Mouse (Mus musculus): Measurements from ENCODE around the gene Pnpla7.

Gene Pnpla7

DNA sequence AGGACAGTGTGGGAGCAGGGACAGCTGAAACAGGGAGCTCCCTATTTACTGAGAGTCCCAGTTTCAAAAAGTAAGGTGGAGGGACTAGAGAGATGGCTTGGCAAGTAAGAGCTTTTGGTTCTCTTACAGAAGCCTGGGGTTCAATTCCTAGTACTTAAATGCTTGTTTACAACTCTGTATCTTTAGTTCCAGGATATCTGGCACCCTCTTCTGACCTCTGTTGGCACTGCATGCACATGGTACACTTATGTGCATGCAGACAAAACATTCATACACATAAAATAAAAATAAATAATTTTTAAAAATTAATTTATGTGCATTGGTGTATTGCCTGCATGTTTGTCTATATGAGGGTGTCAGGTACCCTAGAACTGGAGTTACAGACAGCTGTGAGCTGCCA, 32.4 kb downstream of the Pnpla7 start:
- Histone ChIP-seq H3K27me3 (ENCODE audit: insufficient read depth, low read length) (no peaks in the 10 kb centered on the region), H3K4me3 (replicated peaks; ENCODE audit: low read length) (no peak overlapping the region), H3K4me1 (replicated peaks; ENCODE audit: low read depth, low read length) (no peaks in the 10 kb centered on the region), H3K36me3 (ENCODE audit: insufficient read depth, low read length) (no peaks in the 10 kb centered on the region; the same call in 1 of the 2 replicates), H3K9me3 (ENCODE audit: low read length) (no peaks in the 10 kb centered on the region)
- no peak for TF ChIP-seq NANOG (IDR thresholded peaks at IDR 0.05; ENCODE audit: borderline replicate concordance, low read length)
- peak; percentile 39 for TF ChIP-seq CTCF (conservative IDR thresholded peaks at IDR 0.05; ENCODE audit: low read length)
- TF ChIP-seq POU5F1 (IDR thresholded peaks at IDR 0.05; ENCODE audit: borderline replicate concordance, low read length) = no peak

- Histone ChIP-seq H3K9me3 (ENCODE audit: low read length) (no peaks in the 10 kb centered on the region), H3K27me3 (ENCODE audit: insufficient read depth, low read length) (no peaks in the 10 kb centered on the region), H3K4me1 (replicated peaks; ENCODE audit: low read depth, low read length) (peaks cover 33% of the 10 kb centered on the region), H3K36me3 (ENCODE audit: insufficient read depth, low read length) (peaks cover 8% of the 10 kb centered on the region), H3K4me3 (replicated peaks; ENCODE audit: low read length) (no peak overlapping the region)
- TF ChIP-seq CTCF (conservative IDR thresholded peaks at IDR 0.05; ENCODE audit: low read length) (peak; percentile 25), NANOG (IDR thresholded peaks at IDR 0.05; ENCODE audit: borderline replicate concordance, low read length) (no peak)
Measured at GRCm38 (mm10) chr2:25022678-25023077, 46.8 kb downstream of the Pnpla7 start.

DNA sequence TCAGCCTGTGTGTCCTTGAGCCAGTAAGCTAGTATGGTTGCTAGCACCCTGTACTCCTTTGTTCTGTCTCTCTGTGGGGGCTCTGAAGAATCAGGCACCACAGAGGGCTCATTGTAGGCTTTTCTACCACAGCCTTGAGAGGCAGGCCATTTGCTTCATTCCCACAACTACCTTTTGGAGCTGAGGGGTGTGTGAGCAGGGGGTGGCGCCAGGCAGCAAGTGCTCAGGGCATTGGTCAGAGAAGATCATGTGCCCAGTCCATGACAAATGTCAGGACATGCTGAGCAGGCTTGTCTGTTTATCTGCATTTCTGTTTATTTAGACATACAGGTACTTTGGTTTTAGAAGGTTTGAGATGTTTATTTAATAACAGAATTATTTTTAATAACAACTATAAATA, 49.3 kb downstream of the Pnpla7 start:
- H3K9me3 ChIP-seq (ENCODE audit: low read length) = no peaks in the 10 kb centered on the region
- no peak overlapping the region for H3K4me3 ChIP-seq (replicated peaks; ENCODE audit: low read length)
- TF ChIP-seq NANOG (IDR thresholded peaks at IDR 0.05; ENCODE audit: borderline replicate concordance, low read length) = 0 out of 2 replicates have a peak, but pooled peaks have one; percentile 16
- TF ChIP-seq CTCF (conservative IDR thresholded peaks at IDR 0.05; ENCODE audit: low read length) = no peak
- TF ChIP-seq POU5F1 (IDR thresholded peaks at IDR 0.05; ENCODE audit: borderline replicate concordance, low read length) = no peak
- peaks cover 33% of the 10 kb centered on the region for H3K4me1 ChIP-seq (replicated peaks; ENCODE audit: low read depth, low read length)
- H3K27me3 ChIP-seq (ENCODE audit: insufficient read depth, low read length) = no peaks in the 10 kb centered on the region
- H3K36me3 ChIP-seq (ENCODE audit: insufficient read depth, low read length) = 0 out of 2 replicates have a peak, but pooled peaks cover 5% of the 10 kb centered on the region

- no peak for TF ChIP-seq CTCF (conservative IDR thresholded peaks at IDR 0.05; ENCODE audit: low read length)
- Histone ChIP-seq H3K36me3 (ENCODE audit: insufficient read depth, low read length) (peaks cover 3% of the 10 kb centered on the region; the same call in 1 of the 2 replicates), H3K9me3 (ENCODE audit: low read length) (no peaks in the 10 kb centered on the region), H3K4me1 (replicated peaks; ENCODE audit: low read depth, low read length) (peaks cover 3% of the 10 kb centered on the region; the same call in 1 of the 2 replicates), H3K27me3 (ENCODE audit: insufficient read depth, low read length) (no peaks in the 10 kb centered on the region), H3K4me3 (replicated peaks; ENCODE audit: low read length) (no peak overlapping the region)
Measured at GRCm38 (mm10) chr2:25034994-25035393, 59.2 kb downstream of the Pnpla7 start.

DNA sequence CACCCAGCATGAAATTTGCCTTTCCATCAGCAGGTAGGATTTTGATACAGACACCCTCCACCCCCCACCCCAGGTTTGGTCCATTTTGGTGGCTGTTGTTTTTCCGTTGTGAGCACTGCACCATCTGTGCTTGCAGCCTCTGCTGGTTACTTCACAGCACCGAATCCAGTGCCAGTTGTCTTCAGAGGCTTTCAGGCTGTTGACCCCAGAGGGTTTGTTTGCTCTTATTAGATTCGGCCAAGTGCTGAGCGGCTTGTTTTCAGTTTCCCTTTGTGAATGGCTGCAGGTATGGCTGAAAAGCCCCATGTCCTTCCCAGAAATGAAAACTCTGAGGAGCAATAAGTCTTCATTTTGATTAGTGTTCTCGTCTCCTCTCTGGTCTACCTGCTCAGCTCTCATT, 64.3 kb downstream of the Pnpla7 start:
- TF ChIP-seq CTCF (conservative IDR thresholded peaks at IDR 0.05; ENCODE audit: low read length) = no peak
- no peak for TF ChIP-seq POU5F1 (IDR thresholded peaks at IDR 0.05; ENCODE audit: borderline replicate concordance, low read length)
- no peak for TF ChIP-seq NANOG (IDR thresholded peaks at IDR 0.05; ENCODE audit: borderline replicate concordance, low read length)
- H3K4me1 ChIP-seq (replicated peaks; ENCODE audit: low read depth, low read length) = peaks cover 3% of the 10 kb centered on the region; the same call in 1 of the 2 replicates
- H3K27me3 ChIP-seq (ENCODE audit: insufficient read depth, low read length) = no peaks in the 10 kb centered on the region
- H3K36me3 ChIP-seq (ENCODE audit: insufficient read depth, low read length) = peaks cover 14% of the 10 kb centered on the region
- H3K4me3 ChIP-seq (replicated peaks; ENCODE audit: low read length) = no peak overlapping the region
- H3K9me3 ChIP-seq (ENCODE audit: low read length) = no peaks in the 10 kb centered on the region

GRCm38 (mm10) chr2:25050921-25051320, 75.1 kb downstream of the Pnpla7 start:
- peaks cover 21% of the 10 kb centered on the region; the same call in 1 of the 2 replicates for H3K36me3 ChIP-seq (ENCODE audit: insufficient read depth, low read length)
- H3K27me3 ChIP-seq (ENCODE audit: insufficient read depth, low read length) = peaks cover 23% of the 10 kb centered on the region
- TF ChIP-seq NANOG (IDR thresholded peaks at IDR 0.05; ENCODE audit: borderline replicate concordance, low read length) (no peak), CTCF (conservative IDR thresholded peaks at IDR 0.05; ENCODE audit: low read length) (no peak), POU5F1 (IDR thresholded peaks at IDR 0.05; ENCODE audit: borderline replicate concordance, low read length) (no peak)
- H3K4me3 ChIP-seq (replicated peaks; ENCODE audit: low read length) = no peak overlapping the region
- H3K4me1 ChIP-seq (replicated peaks; ENCODE audit: low read depth, low read length) = peaks cover 19% of the 10 kb centered on the region
- no peaks in the 10 kb centered on the region for H3K9me3 ChIP-seq (ENCODE audit: low read length)

GRCm38 (mm10) chr2:25051450-25051849, 75.6 kb downstream of the Pnpla7 start:
- Histone ChIP-seq H3K9me3 (ENCODE audit: low read length) (no peaks in the 10 kb centered on the region), H3K36me3 (ENCODE audit: insufficient read depth, low read length) (peaks cover 21% of the 10 kb centered on the region; the same call in 1 of the 2 replicates), H3K4me3 (replicated peaks; ENCODE audit: low read length) (no peak overlapping the region), H3K4me1 (replicated peaks; ENCODE audit: low read depth, low read length) (peaks cover 20% of the 10 kb centered on the region), H3K27me3 (ENCODE audit: insufficient read depth, low read length) (peaks cover 25% of the 10 kb centered on the region)
- TF ChIP-seq CTCF (conservative IDR thresholded peaks at IDR 0.05; ENCODE audit: low read length) (no peak), POU5F1 (IDR thresholded peaks at IDR 0.05; ENCODE audit: borderline replicate concordance, low read length) (no peak), NANOG (IDR thresholded peaks at IDR 0.05; ENCODE audit: borderline replicate concordance, low read length) (no peak)

DNA sequence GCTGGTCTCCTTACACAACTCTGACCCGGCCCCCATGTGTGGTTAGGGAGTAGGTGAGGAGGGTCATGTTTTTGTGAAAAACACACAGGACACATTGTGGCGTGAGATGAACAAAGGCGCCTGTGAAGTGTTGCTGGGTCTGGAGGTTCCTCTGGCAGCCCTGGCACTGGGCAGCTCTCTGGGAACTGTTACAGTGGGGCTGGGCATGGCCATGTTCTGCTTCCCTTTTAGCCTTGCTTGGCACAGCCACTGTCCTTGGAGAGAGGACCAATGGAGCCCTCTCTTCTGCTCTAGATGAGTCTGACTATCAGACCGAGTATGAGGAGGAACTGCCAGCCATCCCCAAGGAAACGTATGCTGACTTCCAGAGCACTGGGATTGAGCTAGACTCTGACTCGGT, 77.3 kb downstream of the Pnpla7 start:
- Histone ChIP-seq H3K36me3 (ENCODE audit: insufficient read depth, low read length) (peaks cover 21% of the 10 kb centered on the region; the same call in 1 of the 2 replicates), H3K27me3 (ENCODE audit: insufficient read depth, low read length) (peaks cover 25% of the 10 kb centered on the region), H3K4me1 (replicated peaks; ENCODE audit: low read depth, low read length) (peaks cover 23% of the 10 kb centered on the region), H3K9me3 (ENCODE audit: low read length) (no peaks in the 10 kb centered on the region), H3K4me3 (replicated peaks; ENCODE audit: low read length) (no peak overlapping the region)
- TF ChIP-seq POU5F1 (IDR thresholded peaks at IDR 0.05; ENCODE audit: borderline replicate concordance, low read length) (no peak), CTCF (conservative IDR thresholded peaks at IDR 0.05; ENCODE audit: low read length) (no peak), NANOG (IDR thresholded peaks at IDR 0.05; ENCODE audit: borderline replicate concordance, low read length) (no peak)
